Mouse (Mus musculus) liver, embryonic 15.5 days (tissue): ENCODE data around the gene Rexo1. TPM values are rescaled to one million over a fixed set of nuclear protein-coding genes. Genes with fewer than 3 reads are reported as not detected.
A peak's percentile ranks its signal among the peaks of the same experiment; 100 is the strongest.

Experiments
- ATAC-seq: fragments of 200-750 bp; cut with Nextera tagmentation; 2 replicates; pipeline ENCODE4 v1.8.0; 2017; ENCODE audit warnings: moderate number of reproducible peaks, mild to moderate bottlenecking, moderate library complexity; ENCODE audit not compliant: insufficient read depth
- H3K27ac ChIP-seq: fragments of 300-500 bp; sonication (generic); replicated peaks from 2 replicates; pipeline ENCODE4 v1.5.1; 2015; ENCODE audit warnings: mild to moderate bottlenecking, inconsistent platforms
- H3K27me3 ChIP-seq: fragments of 300-500 bp; sonication (generic); 2 replicates; pipeline ENCODE4 v1.6.1; 2015; ENCODE audit warnings: mild to moderate bottlenecking, inconsistent platforms
- H3K36me3 ChIP-seq: fragments of 300-500 bp; sonication (generic); replicated peaks from 2 replicates; pipeline ENCODE4 v1.6.1; 2015; ENCODE audit warnings: moderate library complexity, mild to moderate bottlenecking, inconsistent platforms
- H3K4me1 ChIP-seq: fragments of 300-500 bp; sonication (generic); replicated peaks from 2 replicates; pipeline ENCODE4 v1.6.1; 2015; ENCODE audit warnings: inconsistent platforms
- H3K4me2 ChIP-seq: fragments of 300-500 bp; sonication (generic); 2 replicates; pipeline ENCODE4 v1.6.1; 2015; ENCODE audit warnings: moderate library complexity, mild to moderate bottlenecking, inconsistent platforms
- H3K4me3 ChIP-seq: fragments of 300-500 bp; sonication (generic); replicated peaks from 2 replicates; pipeline ENCODE4 v1.5.1; 2015; ENCODE audit warnings: mild to moderate bottlenecking, inconsistent platforms
- H3K9ac ChIP-seq: fragments of 300-500 bp; sonication (generic); 2 replicates; pipeline ENCODE4 v1.6.1; 2015; ENCODE audit warnings: moderate library complexity, mild to moderate bottlenecking, inconsistent platforms
- H3K9me3 ChIP-seq: fragments of 300-500 bp; sonication (generic); replicated peaks from 2 replicates; pipeline ENCODE4 v1.6.1; 2016; ENCODE audit warnings: inconsistent platforms
- WGBS: fragments of 180-500 bp; shearing (Covaris S2); methylation state at CpG from one replicate; pipeline ENCODE4 v1.1.7; 2015; ENCODE audit warnings: mixed read lengths; ENCODE audit not compliant: insufficient replicate concordance; 5-methylcytosine and 5-hydroxymethylcytosine counted together
- microRNA-seq: library from miRNA; unstranded; fragments of <30 nt; microRNA quantifications from one replicate; pipeline ENCODE4, GENCODE M21; 2016
- polyA plus RNA-seq: library from polyadenylated mRNA; unstranded; fragments of >200 nt; fragmentation: Nextera tagmentation; extraction: Ambion mirVana; gene quantifications from 2 replicates; pipeline ENCODE4 v1.2.1, GENCODE M21; 2015

Gene Rexo1
- polyA plus RNA-seq, 1 experiment from 2014 or later = 12.8 TPM

DNA sequence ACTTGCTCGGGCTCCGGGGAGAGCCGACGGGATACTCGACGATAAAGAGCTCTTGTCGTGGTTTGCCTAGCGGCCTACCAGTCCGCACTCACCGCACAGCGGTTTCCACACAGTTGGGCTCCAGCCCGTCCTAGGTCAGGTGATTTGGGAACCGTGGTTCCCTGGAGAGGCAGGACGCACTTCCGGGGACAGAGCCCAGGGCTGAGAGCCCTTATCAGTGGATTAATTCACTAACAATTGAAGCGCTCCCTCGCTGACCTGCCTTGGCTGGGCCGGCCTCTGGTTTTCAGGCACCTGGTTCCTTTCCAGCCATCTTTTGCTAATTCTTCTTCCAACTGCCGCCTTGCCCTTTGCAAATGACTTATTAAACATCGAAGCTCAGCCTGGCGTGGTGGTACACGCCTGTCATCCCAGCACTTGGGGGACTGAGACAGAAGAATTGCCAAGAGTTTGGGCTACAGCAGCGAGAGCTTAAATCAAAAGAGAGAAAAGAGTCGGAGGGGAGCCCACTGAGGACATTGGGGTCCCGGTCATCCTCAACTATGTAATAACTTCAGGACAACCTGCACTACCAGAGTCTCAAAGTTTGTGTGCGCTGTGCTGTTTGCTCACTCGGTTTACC is 57.6 kb downstream of the Rexo1 start:
- no peak for ATAC-seq
- Histone ChIP-seq H3K4me1 (peaks cover 15% of the 10 kb centered on the region), H3K4me3 (no peak overlapping the region), H3K36me3 (no peaks in the 10 kb centered on the region), H3K9me3 (no peaks in the 10 kb centered on the region), H3K9ac (no peak overlapping the region), H3K27ac (no peak overlapping the region), H3K4me2 (no peak overlapping the region), H3K27me3 (peaks cover 96% of the 10 kb centered on the region)
- 3% methylated on average over 27 of the region's 27 CpGs for WGBS

DNA sequence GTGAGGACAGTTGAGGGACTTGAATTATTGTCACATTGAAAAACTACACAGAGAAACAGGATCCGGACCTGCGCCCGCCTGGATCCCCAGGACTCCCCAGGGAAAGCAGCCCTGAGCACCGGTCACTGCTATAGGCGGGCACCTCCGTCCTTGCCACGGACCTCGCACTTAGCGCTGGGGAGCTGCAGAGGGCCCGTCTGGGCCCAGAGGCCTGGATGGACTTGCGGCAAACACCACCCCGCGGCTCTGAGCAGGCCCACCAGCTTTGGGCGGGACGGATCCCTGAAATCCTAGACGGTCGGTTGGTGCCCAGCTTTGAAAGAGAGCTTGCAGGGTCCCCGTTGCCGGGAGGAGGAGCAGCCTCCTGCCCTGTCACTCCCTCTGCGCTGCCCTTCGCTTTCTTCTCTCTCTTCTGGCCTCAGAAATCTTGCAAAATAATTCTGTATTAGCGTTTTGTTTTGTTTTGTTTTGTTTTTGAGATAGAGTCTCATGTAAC is 58.5 kb downstream of the Rexo1 start:
- Histone ChIP-seq H3K4me2 (no peak overlapping the region), H3K9ac (no peak overlapping the region), H3K27me3 (peaks cover 98% of the 10 kb centered on the region), H3K27ac (no peak overlapping the region), H3K36me3 (no peaks in the 10 kb centered on the region), H3K4me3 (no peak overlapping the region), H3K9me3 (no peaks in the 10 kb centered on the region), H3K4me1 (peaks cover 15% of the 10 kb centered on the region)
- no peak for ATAC-seq
- 6% methylated on average over 22 of the region's 22 CpGs for WGBS

DNA sequence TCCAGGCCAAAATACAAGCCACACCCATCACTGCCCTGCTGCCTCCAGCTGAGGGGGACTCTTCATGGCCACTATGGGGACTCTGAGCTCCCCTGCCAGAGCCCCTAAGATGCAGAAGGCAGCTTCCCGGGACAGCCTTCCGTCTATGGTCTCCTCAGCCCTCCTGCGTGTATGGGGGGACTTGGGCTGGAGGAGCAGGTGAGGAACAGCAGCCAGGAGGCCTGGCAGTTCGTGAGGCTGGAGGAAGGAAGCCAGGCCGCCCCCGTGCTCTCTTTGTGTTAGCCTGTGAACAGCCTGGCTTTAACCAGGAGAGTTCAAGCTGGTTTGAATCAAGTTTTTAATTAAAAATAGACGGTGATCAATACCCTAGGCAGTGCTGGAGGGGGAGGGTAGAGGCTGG is 59.1 kb downstream of the Rexo1 start:
- Histone ChIP-seq H3K4me3 (no peak overlapping the region), H3K27ac (no peak overlapping the region), H3K4me1 (peaks cover 14% of the 10 kb centered on the region), H3K36me3 (no peaks in the 10 kb centered on the region), H3K9me3 (no peaks in the 10 kb centered on the region), H3K27me3 (peaks cover 98% of the 10 kb centered on the region), H3K9ac (no peak overlapping the region), H3K4me2 (no peak overlapping the region)
- no peak for ATAC-seq
- 4% methylated on average over 7 of the region's 7 CpGs for WGBS

DNA sequence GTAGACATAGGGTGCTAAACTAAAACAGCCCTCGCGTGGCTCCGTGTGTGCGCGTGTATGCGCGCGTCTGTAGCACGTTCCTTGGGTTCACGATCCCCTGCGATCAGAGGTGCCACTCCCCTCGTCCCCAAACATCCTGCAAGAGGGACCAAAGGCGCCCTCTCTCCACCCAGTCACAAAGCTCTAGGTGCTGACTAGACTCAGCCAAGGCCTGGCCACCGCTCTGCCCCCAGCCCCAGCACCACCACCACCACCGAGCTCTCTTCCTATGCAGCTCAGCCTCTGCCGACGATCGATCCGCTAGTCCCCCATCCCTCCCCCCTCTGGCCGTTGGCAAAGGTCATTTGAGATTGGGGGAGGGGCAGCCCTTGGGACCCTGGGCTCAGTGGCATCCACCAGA is 64.9 kb downstream of the Rexo1 start:
- Histone ChIP-seq H3K4me1 (peaks cover 22% of the 10 kb centered on the region), H3K9ac (no peak overlapping the region), H3K4me2 (peak overlapping the region; percentile 58), H3K9me3 (no peaks in the 10 kb centered on the region), H3K4me3 (no peak overlapping the region), H3K27me3 (peaks cover 100% of the 10 kb centered on the region), H3K27ac (no peak overlapping the region), H3K36me3 (no peaks in the 10 kb centered on the region)
- 2% methylated on average over 20 of the region's 20 CpGs for WGBS
- ATAC-seq = no peak

DNA sequence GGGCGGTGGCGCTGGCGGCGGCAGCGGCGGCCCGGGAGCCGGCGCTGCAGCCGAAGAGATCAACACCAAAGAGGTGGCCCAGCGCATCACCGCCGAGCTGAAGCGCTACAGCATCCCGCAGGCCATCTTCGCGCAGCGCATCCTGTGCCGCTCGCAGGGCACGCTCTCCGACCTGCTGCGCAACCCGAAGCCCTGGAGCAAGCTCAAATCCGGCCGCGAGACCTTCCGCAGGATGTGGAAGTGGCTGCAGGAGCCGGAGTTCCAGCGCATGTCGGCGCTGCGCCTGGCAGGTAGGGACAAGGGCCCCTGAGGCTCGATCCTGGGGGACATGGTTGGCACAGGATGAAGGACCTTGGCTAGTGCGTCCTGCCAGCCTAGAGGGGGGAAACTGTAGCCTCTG is 65.5 kb downstream of the Rexo1 start:
- H3K36me3 ChIP-seq = no peaks in the 10 kb centered on the region
- no peak overlapping the region for H3K27ac ChIP-seq
- H3K9me3 ChIP-seq = no peaks in the 10 kb centered on the region
- under 1% methylated on average over 35 of the region's 35 CpGs for WGBS
- no peak for ATAC-seq
- H3K4me1 ChIP-seq = peaks cover 22% of the 10 kb centered on the region
- H3K9ac ChIP-seq = no peak overlapping the region
- peaks cover 100% of the 10 kb centered on the region for H3K27me3 ChIP-seq
- H3K4me2 ChIP-seq = peak overlapping the region; percentile 58
- H3K4me3 ChIP-seq = peak overlapping the region; percentile 26; the same call in 1 of the 2 replicates

DNA sequence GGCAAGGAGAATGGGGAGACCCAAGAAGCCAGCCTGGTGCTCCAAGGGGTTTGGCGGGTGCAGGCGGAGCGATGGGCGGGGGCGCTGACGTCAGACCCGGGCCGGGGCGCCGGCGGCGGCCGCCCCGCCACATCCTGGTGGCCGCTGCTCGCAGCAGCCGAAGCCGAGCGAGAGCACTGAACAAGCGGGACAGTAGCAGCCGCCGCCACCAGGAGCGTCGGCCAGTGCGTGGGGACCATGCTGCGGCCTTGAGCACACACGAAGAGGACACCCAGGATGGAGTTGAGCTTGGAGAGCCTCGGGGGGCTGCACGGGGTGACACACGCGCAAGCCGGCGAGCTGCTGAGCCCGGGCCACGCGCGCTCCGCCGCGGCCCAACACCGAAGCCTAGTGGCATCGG is 66.6 kb downstream of the Rexo1 start, which contains the start of gene Onecut3:
TSS of gene Onecut3 (plus strand) at position 104 of the 400 bp plus-strand sequence.
- no peak within 1 kb of the TSS for H3K9ac ChIP-seq
- peak within 1 kb of the TSS; percentile 26 for H3K4me3 ChIP-seq
- no peak within 1 kb of the TSS for H3K27ac ChIP-seq
- peaks cover 22% of the 10 kb centered on the region for H3K4me1 ChIP-seq
- H3K9me3 ChIP-seq = no peaks in the 10 kb centered on the region
- WGBS = 1% methylated on average over 38 of the region's 42 CpGs
- peak within 1 kb of the TSS; percentile 58 for H3K4me2 ChIP-seq
- H3K36me3 ChIP-seq = no peaks in the 10 kb centered on the region
- peaks cover 100% of the 10 kb centered on the region for H3K27me3 ChIP-seq
- ATAC-seq = no peak

Small RNA genes lying within 50 kb of the gene (microRNA-seq; reads per million reads assigned to microRNA genes)
- gene Mir6912 = 1.0 reads per million

Other genes starting within 250 kb of the Rexo1 start
- gene 2310011J03Rik, start 241.0 kb downstream of the Rexo1 start, polyA plus RNA-seq = 32.4 and 35.0 TPM in 2 replicates
- gene Pcsk4, start 232.1 kb downstream of the Rexo1 start, polyA plus RNA-seq = 3.9 and 4.1 TPM in 2 replicates
- gene Reep6, start 231.6 kb downstream of the Rexo1 start, polyA plus RNA-seq = 75.6 and 92.4 TPM in 2 replicates
- gene Adamtsl5, start 213.1 kb downstream of the Rexo1 start, polyA plus RNA-seq = 2.2 and 2.3 TPM in 2 replicates
- gene Plk5, start 205.1 kb downstream of the Rexo1 start, polyA plus RNA-seq = 0.03 and 0.06 TPM in 2 replicates
- 0.78 and 0.92 TPM in 2 replicates for gene Mex3d, start 173.9 kb downstream of the Rexo1 start, polyA plus RNA-seq
- gene Mbd3, start 162.0 kb downstream of the Rexo1 start, polyA plus RNA-seq = 63.2 and 74.5 TPM in 2 replicates
- gene Uqcr11, start 154.7 kb downstream of the Rexo1 start, polyA plus RNA-seq = 526 and 581 TPM in 2 replicates
- 52.8 and 59.5 TPM in 2 replicates for gene Tcf3, start 127.9 kb downstream of the Rexo1 start, polyA plus RNA-seq
- gene Onecut3, start 66.7 kb downstream of the Rexo1 start, polyA plus RNA-seq = not detected in 2 replicates
- 0.02 TPM in 1 of 2 replicates, not detected in the other for gene Atp8b3, start 22.4 kb downstream of the Rexo1 start, polyA plus RNA-seq
- 11.7 and 12.1 TPM in 2 replicates for gene Klf16, start 15.8 kb upstream of the Rexo1 start, polyA plus RNA-seq
- 50.8 and 62.8 TPM in 2 replicates for gene Abhd17a, start 28.8 kb upstream of the Rexo1 start, polyA plus RNA-seq
- 41.9 and 45.3 TPM in 2 replicates for gene Scamp4, start 41.3 kb upstream of the Rexo1 start, polyA plus RNA-seq
- 4.8 and 5.8 TPM in 2 replicates for gene Adat3, start 41.3 kb upstream of the Rexo1 start, polyA plus RNA-seq
- gene Gm49322, start 44.5 kb upstream of the Rexo1 start, polyA plus RNA-seq = 1.5 TPM in 2 replicates
- 49.7 and 60.4 TPM in 2 replicates for gene Csnk1g2, start 61.3 kb upstream of the Rexo1 start, polyA plus RNA-seq
- 14.4 and 15.9 TPM in 2 replicates for gene Btbd2, start 95.5 kb upstream of the Rexo1 start, polyA plus RNA-seq
- gene Mknk2, start 116.6 kb upstream of the Rexo1 start, polyA plus RNA-seq = 74.9 and 84.6 TPM in 2 replicates
- 28.0 and 31.6 TPM in 2 replicates for gene Mob3a, start 140.4 kb upstream of the Rexo1 start, polyA plus RNA-seq
- 7.1 and 8.1 TPM in 2 replicates for gene Izumo4, start 140.6 kb upstream of the Rexo1 start, polyA plus RNA-seq
- 20.2 and 21.8 TPM in 2 replicates for gene Ap3d1, start 180.7 kb upstream of the Rexo1 start, polyA plus RNA-seq
- gene Dot1l, start 193.6 kb upstream of the Rexo1 start, polyA plus RNA-seq = 8.1 and 9.3 TPM in 2 replicates
- 31.3 and 32.8 TPM in 2 replicates for gene Sf3a2, start 236.6 kb upstream of the Rexo1 start, polyA plus RNA-seq
- gene Plekhj1, start 237.1 kb upstream of the Rexo1 start, polyA plus RNA-seq = 73.6 and 83.0 TPM in 2 replicates
- 0.10 and 0.12 TPM in 2 replicates for gene Amh, start 243.7 kb upstream of the Rexo1 start, polyA plus RNA-seq